Mouse (Mus musculus) limb, embryonic 11.5 days (tissue): ENCODE measurements around the gene Ciz1. TPM values are rescaled to one million over a fixed set of nuclear protein-coding genes. Genes with fewer than 3 reads are reported as not detected.
A peak's percentile ranks its signal among the peaks of the same experiment; 100 is the strongest.
"Not testable (repeated sequence)": the region's sequence is repeated elsewhere in the genome, so short reads cannot be mapped to it uniquely, and the experiment has no call there.

Experiments used
- ATAC-seq: fragments of 200-750 bp; cut with Nextera tagmentation; 2 replicates; pipeline ENCODE4 v1.8.0; 2017; ENCODE audit warnings: low read depth; ENCODE audit not compliant: insufficient number of reproducible peaks, low FRiP score, low TSS enrichment
- DNase-seq: peaks from one replicate; pipeline ENCODE4 v3.0.0-alpha.2; 2015; ENCODE audit warnings: low spot score
- H3K27ac ChIP-seq: fragments of 300-500 bp; sonication (generic); replicated peaks from 2 replicates; pipeline ENCODE4 v1.5.1; 2014; ENCODE audit warnings: low read depth, mild to moderate bottlenecking, low read length
- H3K27me3 ChIP-seq: fragments of 300-500 bp; sonication (generic); 2 replicates; pipeline ENCODE4 v1.6.1; 2014; ENCODE audit warnings: mild to moderate bottlenecking, low read length, mixed read lengths; ENCODE audit not compliant: control insufficient read depth, insufficient read depth
- H3K36me3 ChIP-seq: fragments of 300-500 bp; sonication (generic); 2 replicates; pipeline ENCODE4 v1.6.1; 2014; ENCODE audit warnings: mild to moderate bottlenecking, low read length, moderate library complexity, mixed read lengths; ENCODE audit not compliant: control insufficient read depth, insufficient read depth
- H3K4me1 ChIP-seq: fragments of 300-500 bp; sonication (generic); 2 replicates; pipeline ENCODE4 v1.6.1; 2014; ENCODE audit warnings: low read length, mixed read lengths; ENCODE audit not compliant: control insufficient read depth, insufficient read depth
- H3K4me2 ChIP-seq: fragments of 300-500 bp; sonication (generic); 2 replicates; pipeline ENCODE4 v1.6.1; 2014; ENCODE audit warnings: low read depth, mild to moderate bottlenecking, moderate library complexity; ENCODE audit not compliant: severe bottlenecking
- H3K4me3 ChIP-seq: fragments of 300-500 bp; sonication (generic); 2 replicates; pipeline ENCODE4 v1.5.1; 2014; ENCODE audit warnings: low read depth, low read length
- H3K9ac ChIP-seq: fragments of 300-500 bp; sonication (generic); 2 replicates; pipeline ENCODE4 v1.6.1; 2014; ENCODE audit warnings: mild to moderate bottlenecking, low read length
- H3K9me3 ChIP-seq: fragments of 300-500 bp; sonication (generic); 2 replicates; pipeline ENCODE4 v1.6.1; 2016; ENCODE audit warnings: low read length; ENCODE audit not compliant: control insufficient read depth
- WGBS: fragments of 180-500 bp; shearing (Covaris S2); extraction: QIAGEN DNeasy Blood & Tissue Kit; methylation state at CpG from one replicate; pipeline ENCODE4 v1.1.7; 2014; 5-methylcytosine and 5-hydroxymethylcytosine counted together
- polyA plus RNA-seq: library from polyadenylated mRNA; unstranded; fragments of >200 nt; fragmentation: Nextera tagmentation; extraction: Ambion mirVana; gene quantifications from 2 replicates; pipeline ENCODE4 v1.2.1, GENCODE M21; 2014

Ciz1 gene
- polyA plus RNA-seq, 1 experiment from 2014 or later = 52.2 TPM

- DNase-seq (no peak), ATAC-seq (no peak)
- Histone ChIP-seq H3K4me1 (peaks cover 2% of the 10 kb centered on the region; the same call in 1 of the 2 replicates), H3K4me3 (no peak overlapping the region), H3K4me2 (no peak overlapping the region), H3K36me3 (no peaks in the 10 kb centered on the region), H3K27me3 (no peaks in the 10 kb centered on the region), H3K27ac (no peak overlapping the region), H3K9me3 (no peaks in the 10 kb centered on the region), H3K9ac (peak overlapping the region; percentile 17; the same call in 1 of the 2 replicates)
- 60% methylated on average over 10 of the region's 10 CpGs for WGBS
Measured at GRCm38 (mm10) chr2:32358381-32358780, 6.3 kb downstream of the Ciz1 start.

- no peaks in the 10 kb centered on the region for H3K36me3 ChIP-seq
- no peak for ATAC-seq
- no peaks in the 10 kb centered on the region for H3K27me3 ChIP-seq
- H3K9me3 ChIP-seq = no peaks in the 10 kb centered on the region
- peaks cover 11% of the 10 kb centered on the region for H3K4me1 ChIP-seq
- no peak overlapping the region for H3K27ac ChIP-seq
- peak; percentile 79 for DNase-seq
- WGBS = 6% methylated on average over 14 of the region's 14 CpGs
- peak overlapping the region; percentile 82 for H3K4me2 ChIP-seq
- peak overlapping the region; percentile 31 for H3K4me3 ChIP-seq
- 0 out of 2 replicates have a peak overlapping the region, but pooled peaks have one; percentile 3 for H3K9ac ChIP-seq
Measured at GRCm38 (mm10) chr2:32360741-32361140, 8.6 kb downstream of the Ciz1 start.

GRCm38 (mm10) chr2:32361437-32361836, 9.3 kb downstream of the Ciz1 start:
- ATAC-seq = peak; percentile 41; the same call in 1 of the 2 replicates
- Histone ChIP-seq H3K27me3 (no peaks in the 10 kb centered on the region), H3K4me2 (peak overlapping the region; percentile 82), H3K9ac (peak overlapping the region; percentile 18; the same call in 1 of the 2 replicates), H3K36me3 (no peaks in the 10 kb centered on the region), H3K9me3 (no peaks in the 10 kb centered on the region), H3K27ac (no peak overlapping the region), H3K4me1 (peaks cover 11% of the 10 kb centered on the region), H3K4me3 (peak overlapping the region; percentile 31)
- 1% methylated on average over 24 of the region's 24 CpGs for WGBS
- peak; percentile 79 for DNase-seq

GRCm38 (mm10) chr2:32362274-32362673, 10.1 kb downstream of the Ciz1 start:
- H3K27ac ChIP-seq = not testable (repeated sequence)
- peaks cover 11% of the 10 kb centered on the region for H3K4me1 ChIP-seq

GRCm38 (mm10) chr2:32362817-32363340, 10.8 kb downstream of the Ciz1 start:
- peaks cover 3% of the 10 kb centered on the region; the same call in 1 of the 2 replicates for H3K36me3 ChIP-seq
- peaks cover 11% of the 10 kb centered on the region for H3K4me1 ChIP-seq
- peak overlapping the region; percentile 88 for H3K9ac ChIP-seq
- peak overlapping the region; percentile 84 for H3K4me3 ChIP-seq
- H3K27me3 ChIP-seq = no peaks in the 10 kb centered on the region
- peak; percentile 94 for DNase-seq
- WGBS = under 1% methylated on average over 53 of the region's 53 CpGs
- no peaks in the 10 kb centered on the region for H3K9me3 ChIP-seq
- ATAC-seq = peak; percentile 72
- H3K4me2 ChIP-seq = peak overlapping the region; percentile 80
- H3K27ac ChIP-seq = peak overlapping the region; percentile 55

More at GRCm38 (mm10) chr2:32362274-32362673, 10.1 kb downstream of the Ciz1 start:
- WGBS = 48% methylated on average over 5 of the region's 5 CpGs
- H3K27me3 ChIP-seq, ATAC-seq, DNase-seq, H3K36me3 ChIP-seq, H3K9ac ChIP-seq, H3K9me3 ChIP-seq: not testable (repeated sequence)
- H3K4me3 ChIP-seq = peak overlapping the region; percentile 84
- peak overlapping the region; percentile 80 for H3K4me2 ChIP-seq

GRCm38 (mm10) chr2:32363376-32364106, 11.4 kb downstream of the Ciz1 start:
- H3K9me3 ChIP-seq = no peaks in the 10 kb centered on the region
- peak overlapping the region; percentile 55; the same call in 1 of the 2 replicates for H3K27ac ChIP-seq
- peak overlapping the region; percentile 84 for H3K4me3 ChIP-seq
- peaks cover 11% of the 10 kb centered on the region for H3K4me1 ChIP-seq
- no peak for DNase-seq
- H3K4me2 ChIP-seq = peak overlapping the region; percentile 80
- H3K36me3 ChIP-seq = peaks cover 3% of the 10 kb centered on the region; the same call in 1 of the 2 replicates
- no peaks in the 10 kb centered on the region for H3K27me3 ChIP-seq
- WGBS = 10% methylated on average over 19 of the region's 19 CpGs
- peak overlapping the region; percentile 88 for H3K9ac ChIP-seq
- peak; percentile 29; the same call in 1 of the 2 replicates for ATAC-seq

- no peak for ATAC-seq
- Histone ChIP-seq H3K9ac (0 out of 2 replicates have a peak overlapping the region, but pooled peaks have one; percentile 88), H3K4me3 (peak overlapping the region; percentile 84), H3K27ac (no peak overlapping the region), H3K4me1 (peaks cover 11% of the 10 kb centered on the region), H3K4me2 (peak overlapping the region; percentile 80; the same call in 1 of the 2 replicates), H3K27me3 (no peaks in the 10 kb centered on the region), H3K36me3 (peaks cover 3% of the 10 kb centered on the region; the same call in 1 of the 2 replicates), H3K9me3 (no peaks in the 10 kb centered on the region)
- 91% methylated on average over 8 of the region's 8 CpGs for WGBS
- no peak for DNase-seq
Measured at GRCm38 (mm10) chr2:32364121-32364520, 12.0 kb downstream of the Ciz1 start.

- no peak overlapping the region for H3K4me2 ChIP-seq
- peaks cover 21% of the 10 kb centered on the region for H3K36me3 ChIP-seq
- WGBS = 92% methylated on average over 5 of the region's 5 CpGs
- H3K9ac ChIP-seq = no peak overlapping the region
- peaks cover 9% of the 10 kb centered on the region for H3K4me1 ChIP-seq
- no peaks in the 10 kb centered on the region for H3K9me3 ChIP-seq
- DNase-seq (no peak), ATAC-seq (no peak)
- H3K27ac ChIP-seq = no peak overlapping the region
- no peak overlapping the region for H3K4me3 ChIP-seq
- H3K27me3 ChIP-seq = no peaks in the 10 kb centered on the region
Measured at GRCm38 (mm10) chr2:32367315-32367714, 15.2 kb downstream of the Ciz1 start.
